Mouse (Mus musculus) bone marrow macrophage, adult 2 months (primary cell): ENCODE data around the gene Sept3.

ENCODE experiments used
- CTCF ChIP-seq: IDR thresholded peaks from 2 replicates; pipeline ENCODE4 v1.5.1; 2012; ENCODE audit warnings: low read depth, mild to moderate bottlenecking, low read length, moderate library complexity
- POLR2A ChIP-seq: IDR thresholded peaks from 2 replicates; pipeline ENCODE4 v1.6.1; 2012; ENCODE audit warnings: mild to moderate bottlenecking, low read depth, low read length, borderline replicate concordance

GRCm38 (mm10) chr15:82339634-82340254 is 65.1 kb downstream of the Sept3 start:
- TF ChIP-seq POLR2A = no peak
- no peak for TF ChIP-seq CTCF
